Mouse (Mus musculus) forebrain, embryonic 12.5 days (tissue): ENCODE data around the gene Atg7. TPM values are rescaled to one million over a fixed set of nuclear protein-coding genes. Genes with fewer than 3 reads are reported as not detected.

Experiments used
- ATAC-seq: fragments of 200-750 bp; cut with Nextera tagmentation; 2 replicates; pipeline ENCODE4 v1.8.0; 2017; ENCODE audit warnings: moderate TSS enrichment; ENCODE audit not compliant: low FRiP score
- H3K27ac ChIP-seq: fragments of 300-500 bp; sonication (generic); 2 replicates; pipeline ENCODE4 v1.5.1; 2016; ENCODE audit warnings: mild to moderate bottlenecking
- H3K27me3 ChIP-seq: fragments of 300-500 bp; sonication (generic); 2 replicates; pipeline ENCODE4 v1.6.1; 2016; ENCODE audit warnings: mild to moderate bottlenecking
- H3K36me3 ChIP-seq: fragments of 300-500 bp; sonication (generic); replicated peaks from 2 replicates; pipeline ENCODE4 v1.6.1; 2016; ENCODE audit warnings: mild to moderate bottlenecking
- H3K4me1 ChIP-seq: fragments of 300-500 bp; sonication (generic); 2 replicates; pipeline ENCODE4 v1.6.1; 2016
- H3K4me2 ChIP-seq: fragments of 300-500 bp; sonication (generic); 2 replicates; pipeline ENCODE4 v1.6.1; 2016; ENCODE audit warnings: mild to moderate bottlenecking, moderate library complexity
- H3K4me3 ChIP-seq: fragments of 300-500 bp; sonication (generic); replicated peaks from 2 replicates; pipeline ENCODE4 v1.5.1; 2016; ENCODE audit warnings: mild to moderate bottlenecking
- H3K9ac ChIP-seq: fragments of 300-500 bp; sonication (generic); 2 replicates; pipeline ENCODE4 v1.6.1; 2016; ENCODE audit warnings: mild to moderate bottlenecking
- H3K9me3 ChIP-seq: fragments of 300-500 bp; sonication (generic); 2 replicates; pipeline ENCODE4 v1.6.1; 2016
- WGBS: fragments of 180-500 bp; shearing (Covaris S2); methylation state at CpG from one replicate; pipeline ENCODE4 v1.1.7; 2016; 5-methylcytosine and 5-hydroxymethylcytosine counted together
- polyA plus RNA-seq: library from polyadenylated mRNA; unstranded; fragments of >200 nt; fragmentation: Nextera tagmentation; extraction: Ambion mirVana; gene quantifications from 2 replicates; pipeline ENCODE4 v1.2.1, GENCODE M21; 2016

Atg7 gene
- polyA plus RNA-seq, 1 experiment from 2014 or later = 19.9 TPM

DNA sequence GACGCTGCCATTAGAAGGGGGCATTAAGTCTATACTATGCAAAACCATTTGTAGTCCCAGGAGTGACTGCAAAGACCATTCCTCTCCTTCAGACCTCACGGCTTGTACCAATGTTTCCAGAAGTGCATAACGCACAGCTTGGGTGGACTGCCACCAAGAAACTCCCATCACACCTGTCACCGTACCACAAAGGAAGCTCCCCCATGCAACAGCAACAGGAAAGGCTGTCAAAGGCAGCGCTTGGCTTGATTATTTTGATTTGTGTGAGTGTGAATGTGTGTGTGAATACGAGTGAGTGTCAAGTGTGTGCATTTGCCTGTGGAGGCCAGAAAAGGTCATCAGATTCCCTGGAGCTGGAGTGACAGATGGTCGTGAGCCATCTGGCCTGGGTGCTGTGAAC lies 252.3 kb downstream of the Atg7 start:
- H3K9me3 ChIP-seq = no peaks in the 10 kb centered on the region
- H3K27ac ChIP-seq = no peak overlapping the region
- no peak overlapping the region for H3K4me3 ChIP-seq
- H3K4me2 ChIP-seq = no peak overlapping the region
- no peak for ATAC-seq
- WGBS = 92% methylated on average over 7 of the region's 7 CpGs
- H3K4me1 ChIP-seq = peaks cover 65% of the 10 kb centered on the region
- H3K36me3 ChIP-seq = peaks cover 27% of the 10 kb centered on the region; the same call in 1 of the 2 replicates
- no peaks in the 10 kb centered on the region for H3K27me3 ChIP-seq
- no peak overlapping the region for H3K9ac ChIP-seq

DNA sequence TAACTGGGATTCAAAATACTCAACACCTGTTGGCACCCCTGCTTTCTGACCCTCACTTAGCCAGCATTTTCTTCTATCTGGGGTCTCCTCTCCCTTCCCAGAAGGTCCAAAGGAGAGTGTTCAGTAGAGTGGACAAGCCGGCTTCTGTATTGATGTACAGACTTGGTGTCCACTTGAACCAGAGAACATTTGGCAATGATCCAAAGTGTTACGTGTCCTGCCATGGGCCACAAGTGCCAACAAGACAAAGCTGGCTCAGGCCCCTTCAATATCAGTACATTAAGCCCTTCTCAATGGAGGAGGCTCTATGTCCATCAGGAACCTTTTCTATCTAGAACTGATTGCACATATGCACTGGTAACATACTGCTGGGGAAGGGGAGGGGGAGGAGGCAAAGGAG lies 253.4 kb downstream of the Atg7 start:
- whole genome bisulfite sequencing = 82% methylated on average over 2 of the region's 2 CpGs
- H3K4me1 ChIP-seq = peaks cover 65% of the 10 kb centered on the region
- H3K36me3 ChIP-seq = peaks cover 26% of the 10 kb centered on the region; the same call in 1 of the 2 replicates

GRCm38 (mm10) chr6:114898949-114899348 lies 256.1 kb downstream of the Atg7 start:
- H3K4me2 ChIP-seq = no peak overlapping the region
- H3K9ac ChIP-seq = no peak overlapping the region
- peaks cover 26% of the 10 kb centered on the region; the same call in 1 of the 2 replicates for H3K36me3 ChIP-seq
- no peaks in the 10 kb centered on the region for H3K9me3 ChIP-seq
- no peak overlapping the region for H3K4me3 ChIP-seq
- WGBS = 98% methylated on average over 4 of the region's 4 CpGs
- no peaks in the 10 kb centered on the region for H3K27me3 ChIP-seq
- ATAC-seq = no peak
- no peak overlapping the region for H3K27ac ChIP-seq
- H3K4me1 ChIP-seq = peaks cover 65% of the 10 kb centered on the region

More for the DNA sequence above, 253.4 kb downstream of the Atg7 start:
- no peaks in the 10 kb centered on the region for H3K27me3 ChIP-seq
- no peak overlapping the region for H3K27ac ChIP-seq
- H3K9ac ChIP-seq = no peak overlapping the region
- H3K4me3 ChIP-seq = no peak overlapping the region
- no peak overlapping the region for H3K4me2 ChIP-seq
- no peak for ATAC-seq
- H3K9me3 ChIP-seq = no peaks in the 10 kb centered on the region

- H3K9ac ChIP-seq = no peak overlapping the region
- H3K4me3 ChIP-seq = no peak overlapping the region
Measured at GRCm38 (mm10) chr6:114899652-114900051, 256.8 kb downstream of the Atg7 start.

GRCm38 (mm10) chr6:114900194-114900593 lies 257.3 kb downstream of the Atg7 start:
- no peak overlapping the region for H3K9ac ChIP-seq

More at GRCm38 (mm10) chr6:114899652-114900051, 256.8 kb downstream of the Atg7 start:
- peak overlapping the region; percentile 70 for H3K27ac ChIP-seq
- WGBS = 53% methylated on average over 7 of the region's 7 CpGs
- peaks cover 26% of the 10 kb centered on the region; the same call in 1 of the 2 replicates for H3K36me3 ChIP-seq
- no peaks in the 10 kb centered on the region for H3K9me3 ChIP-seq
- H3K27me3 ChIP-seq = no peaks in the 10 kb centered on the region
- H3K4me1 ChIP-seq = peaks cover 65% of the 10 kb centered on the region
- ATAC-seq = no peak
- H3K4me2 ChIP-seq = peak overlapping the region; percentile 32; the same call in 1 of the 2 replicates

GRCm38 (mm10) chr6:114901321-114901824 lies 258.5 kb downstream of the Atg7 start:
- Histone ChIP-seq H3K4me1 (peaks cover 75% of the 10 kb centered on the region), H3K27me3 (no peaks in the 10 kb centered on the region), H3K9ac (peak overlapping the region; percentile 42; the same call in 1 of the 2 replicates), H3K27ac (peak overlapping the region; percentile 69), H3K9me3 (no peaks in the 10 kb centered on the region), H3K4me2 (peak overlapping the region; percentile 47), H3K36me3 (peaks cover 18% of the 10 kb centered on the region; the same call in 1 of the 2 replicates), H3K4me3 (no peak overlapping the region)
- ATAC-seq = no peak
- WGBS = 7% methylated on average over 12 of the region's 12 CpGs

More at GRCm38 (mm10) chr6:114900194-114900593, 257.3 kb downstream of the Atg7 start:
- no peak for ATAC-seq
- H3K9me3 ChIP-seq = no peaks in the 10 kb centered on the region
- H3K27ac ChIP-seq = peak overlapping the region; percentile 70
- peaks cover 24% of the 10 kb centered on the region; the same call in 1 of the 2 replicates for H3K36me3 ChIP-seq
- no peak overlapping the region for H3K4me3 ChIP-seq
- H3K4me1 ChIP-seq = peaks cover 69% of the 10 kb centered on the region
- 28% methylated on average over 10 of the region's 10 CpGs for WGBS
- peak overlapping the region; percentile 32; the same call in 1 of the 2 replicates for H3K4me2 ChIP-seq
- no peaks in the 10 kb centered on the region for H3K27me3 ChIP-seq

- Histone ChIP-seq H3K27me3 (no peaks in the 10 kb centered on the region), H3K27ac (peak overlapping the region; percentile 69), H3K9me3 (no peaks in the 10 kb centered on the region), H3K4me2 (peak overlapping the region; percentile 47), H3K9ac (peak overlapping the region; percentile 42; the same call in 1 of the 2 replicates), H3K4me3 (no peak overlapping the region), H3K4me1 (peaks cover 80% of the 10 kb centered on the region), H3K36me3 (peaks cover 14% of the 10 kb centered on the region; the same call in 1 of the 2 replicates)
- peak; percentile 32; the same call in 1 of the 2 replicates for ATAC-seq
- WGBS = 22% methylated on average over 4 of the region's 4 CpGs
Measured at GRCm38 (mm10) chr6:114901921-114902320, 259.0 kb downstream of the Atg7 start.

GRCm38 (mm10) chr6:114904233-114904632 lies 261.3 kb downstream of the Atg7 start:
- ATAC-seq = no peak
- H3K4me2 ChIP-seq = no peak overlapping the region
- H3K36me3 ChIP-seq = 0 out of 2 replicates have a peak, but pooled peaks cover 5% of the 10 kb centered on the region
- no peak overlapping the region for H3K4me3 ChIP-seq
- no peak overlapping the region for H3K9ac ChIP-seq
- H3K9me3 ChIP-seq = no peaks in the 10 kb centered on the region
- peaks cover 84% of the 10 kb centered on the region for H3K4me1 ChIP-seq
- no peak overlapping the region for H3K27ac ChIP-seq
- no peaks in the 10 kb centered on the region for H3K27me3 ChIP-seq
- WGBS = 82% methylated on average over 6 of the region's 6 CpGs

DNA sequence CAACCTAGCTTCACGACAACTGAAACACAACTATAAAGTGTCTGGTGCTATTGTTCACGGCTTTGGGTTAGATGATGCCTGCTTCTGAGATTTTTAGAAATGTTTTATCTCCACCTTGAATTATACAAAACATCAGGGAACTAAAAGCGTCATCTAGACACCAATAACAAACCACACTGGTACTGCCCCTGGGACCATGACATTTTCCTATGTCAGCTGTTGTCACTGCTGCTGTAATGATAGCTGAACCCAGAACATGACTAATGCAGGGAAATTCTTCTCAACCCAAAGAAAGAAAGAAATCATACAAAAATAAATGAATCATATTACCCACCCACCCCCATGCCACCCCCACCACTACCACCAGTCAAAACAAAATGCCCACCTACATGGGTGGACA lies 261.9 kb downstream of the Atg7 start:
- Histone ChIP-seq H3K4me3 (no peak overlapping the region), H3K36me3 (0 out of 2 replicates have a peak, but pooled peaks cover 4% of the 10 kb centered on the region), H3K9me3 (no peaks in the 10 kb centered on the region), H3K9ac (no peak overlapping the region), H3K4me2 (no peak overlapping the region), H3K4me1 (peaks cover 78% of the 10 kb centered on the region), H3K27me3 (no peaks in the 10 kb centered on the region), H3K27ac (no peak overlapping the region)
- WGBS = 95% methylated on average over 3 of the region's 3 CpGs
- no peak for ATAC-seq

DNA sequence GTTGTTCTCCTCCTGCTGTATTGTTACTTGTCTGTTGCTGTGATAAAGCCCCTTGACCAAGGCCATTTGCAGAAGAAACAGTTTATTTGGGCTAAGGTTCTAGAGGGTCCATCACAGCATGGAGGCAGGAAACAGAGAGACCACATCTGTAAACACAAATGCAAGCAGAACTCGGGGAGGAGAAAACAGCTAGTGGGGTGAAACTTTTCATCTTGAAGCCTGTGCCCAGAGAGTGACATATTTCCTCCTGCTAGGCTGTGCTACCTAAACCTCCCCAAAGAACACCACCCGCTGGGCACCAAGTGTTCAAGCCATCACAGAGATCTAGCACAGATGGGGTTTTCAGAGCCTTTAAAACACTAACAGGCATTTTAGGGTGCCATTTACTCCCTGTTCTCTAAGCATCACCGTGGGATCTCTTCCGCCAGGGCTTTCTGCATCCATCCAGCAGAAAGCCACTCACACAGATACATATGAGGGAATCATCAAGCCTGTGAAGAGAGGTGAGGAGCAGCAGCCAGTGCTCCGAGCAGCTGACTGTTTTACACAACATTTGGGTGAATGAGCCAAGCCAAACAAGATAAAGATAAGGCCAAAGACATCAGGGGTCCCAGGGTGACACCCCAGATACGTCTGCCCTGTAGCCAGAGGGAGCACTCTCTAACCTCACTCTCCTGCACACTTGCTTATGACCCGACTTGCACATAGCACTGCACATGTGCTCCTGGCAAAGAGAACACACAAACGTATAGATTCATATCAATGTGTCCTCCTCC lies 262.5 kb downstream of the Atg7 start:
- no peak for ATAC-seq
- no peaks in the 10 kb centered on the region for H3K9me3 ChIP-seq
- no peak overlapping the region for H3K9ac ChIP-seq
- peaks cover 72% of the 10 kb centered on the region for H3K4me1 ChIP-seq
- 0 out of 2 replicates have a peak, but pooled peaks cover 4% of the 10 kb centered on the region for H3K36me3 ChIP-seq
- H3K27ac ChIP-seq = no peak overlapping the region
- H3K27me3 ChIP-seq = no peaks in the 10 kb centered on the region
- no peak overlapping the region for H3K4me3 ChIP-seq
- WGBS = 85% methylated on average over 8 of the region's 8 CpGs
- H3K4me2 ChIP-seq = no peak overlapping the region

DNA sequence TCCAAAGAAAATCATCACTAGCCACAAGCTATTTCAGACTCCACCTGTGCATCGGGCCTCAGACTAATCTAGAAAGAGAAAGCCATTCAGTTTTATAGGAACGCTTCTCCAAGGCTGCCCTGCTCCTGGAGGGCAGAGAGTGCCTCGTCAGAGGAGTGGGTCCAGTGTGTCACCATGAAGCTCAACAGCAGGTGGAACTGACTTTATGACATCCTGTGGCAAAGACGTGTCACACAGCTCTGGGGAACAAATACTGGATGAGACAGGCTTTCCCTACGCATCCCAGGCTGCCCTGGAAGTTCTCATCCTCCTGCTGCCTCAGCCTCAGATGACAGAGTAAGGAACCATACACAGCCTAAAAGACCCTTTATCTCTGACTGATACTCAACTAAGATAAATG lies 263.3 kb downstream of the Atg7 start:
- Histone ChIP-seq H3K4me1 (peaks cover 66% of the 10 kb centered on the region), H3K27me3 (no peaks in the 10 kb centered on the region), H3K4me3 (no peak overlapping the region), H3K36me3 (0 out of 2 replicates have a peak, but pooled peaks cover 4% of the 10 kb centered on the region), H3K9me3 (no peaks in the 10 kb centered on the region), H3K27ac (no peak overlapping the region), H3K9ac (no peak overlapping the region; the same call in 1 of the 2 replicates), H3K4me2 (no peak overlapping the region)
- no peak for ATAC-seq
- 88% methylated on average over 5 of the region's 5 CpGs for WGBS

DNA sequence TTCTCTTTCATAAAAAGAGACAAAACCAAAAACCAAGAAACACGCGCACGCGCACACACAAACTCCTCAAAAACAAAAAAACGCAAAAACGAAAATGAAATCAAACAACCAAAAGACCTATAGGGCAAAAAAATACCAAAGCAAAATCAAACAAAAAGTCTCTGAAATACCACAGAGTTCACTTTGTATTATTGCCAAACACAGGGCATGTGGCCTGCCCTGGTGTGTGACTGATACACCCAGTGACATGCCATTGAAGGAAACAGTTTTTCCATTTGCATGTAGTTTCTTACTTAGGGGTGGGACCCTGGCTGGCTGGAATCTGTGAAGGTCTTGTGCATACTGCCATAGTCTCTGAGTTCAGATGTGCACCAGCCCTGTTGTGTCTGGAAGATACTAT lies 264.6 kb downstream of the Atg7 start:
- no peak overlapping the region for H3K4me2 ChIP-seq
- peaks cover 66% of the 10 kb centered on the region for H3K4me1 ChIP-seq
- ATAC-seq = no peak
- 0 out of 2 replicates have a peak, but pooled peaks cover 4% of the 10 kb centered on the region for H3K36me3 ChIP-seq
- H3K27ac ChIP-seq = no peak overlapping the region
- no peak overlapping the region for H3K4me3 ChIP-seq
- no peak overlapping the region for H3K9ac ChIP-seq
- 90% methylated on average over 6 of the region's 6 CpGs for WGBS
- no peaks in the 10 kb centered on the region for H3K9me3 ChIP-seq
- H3K27me3 ChIP-seq = no peaks in the 10 kb centered on the region
